Mouse (Mus musculus) embryonic facial prominence, embryonic 12.5 days (tissue): ENCODE measurements around the gene Gm4565. TPM values are rescaled to one million over a fixed set of nuclear protein-coding genes. Genes with fewer than 3 reads are reported as not detected.
"Not testable (repeated sequence)": the region's sequence is repeated elsewhere in the genome, so short reads cannot be mapped to it uniquely, and the experiment has no call there.

Experiments
- ATAC-seq: fragments of 200-750 bp; cut with Nextera tagmentation; 2 replicates; pipeline ENCODE4 v1.8.0; 2017; ENCODE audit not compliant: insufficient number of reproducible peaks, insufficient read depth, low FRiP score, low TSS enrichment
- H3K27ac ChIP-seq: fragments of 300-500 bp; sonication (generic); 2 replicates; pipeline ENCODE4 v1.5.1; 2016; ENCODE audit warnings: mild to moderate bottlenecking
- H3K27me3 ChIP-seq: fragments of 300-500 bp; sonication (generic); 2 replicates; pipeline ENCODE4 v1.6.1; 2016; ENCODE audit warnings: mild to moderate bottlenecking, moderate library complexity
- H3K36me3 ChIP-seq: fragments of 300-500 bp; sonication (generic); 2 replicates; pipeline ENCODE4 v1.6.1; 2016; ENCODE audit warnings: mild to moderate bottlenecking
- H3K4me1 ChIP-seq: fragments of 300-500 bp; sonication (generic); 2 replicates; pipeline ENCODE4 v1.6.1; 2016
- H3K4me2 ChIP-seq: fragments of 300-500 bp; sonication (generic); replicated peaks from 2 replicates; pipeline ENCODE4 v1.6.1; 2016; ENCODE audit warnings: mild to moderate bottlenecking, moderate library complexity
- H3K4me3 ChIP-seq: fragments of 300-500 bp; sonication (generic); 2 replicates; pipeline ENCODE4 v1.5.1; 2016; ENCODE audit warnings: mild to moderate bottlenecking
- H3K9ac ChIP-seq: fragments of 300-500 bp; sonication (generic); 2 replicates; pipeline ENCODE4 v1.6.1; 2016; ENCODE audit warnings: mild to moderate bottlenecking, moderate library complexity
- H3K9me3 ChIP-seq: fragments of 300-500 bp; sonication (generic); 2 replicates; pipeline ENCODE4 v1.6.1; 2016; ENCODE audit warnings: mild to moderate bottlenecking, moderate library complexity
- WGBS: fragments of 180-500 bp; shearing (Covaris S2); methylation state at CpG from one replicate; pipeline ENCODE4 v1.1.7; 2016; 5-methylcytosine and 5-hydroxymethylcytosine counted together
- polyA plus RNA-seq: library from polyadenylated mRNA; unstranded; fragments of >200 nt; fragmentation: Nextera tagmentation; extraction: Ambion mirVana; gene quantifications from 2 replicates; pipeline ENCODE4 v1.2.1, GENCODE M21; 2016

Gene Gm4565
- polyA plus RNA-seq = not detected in 2 replicates

DNA sequence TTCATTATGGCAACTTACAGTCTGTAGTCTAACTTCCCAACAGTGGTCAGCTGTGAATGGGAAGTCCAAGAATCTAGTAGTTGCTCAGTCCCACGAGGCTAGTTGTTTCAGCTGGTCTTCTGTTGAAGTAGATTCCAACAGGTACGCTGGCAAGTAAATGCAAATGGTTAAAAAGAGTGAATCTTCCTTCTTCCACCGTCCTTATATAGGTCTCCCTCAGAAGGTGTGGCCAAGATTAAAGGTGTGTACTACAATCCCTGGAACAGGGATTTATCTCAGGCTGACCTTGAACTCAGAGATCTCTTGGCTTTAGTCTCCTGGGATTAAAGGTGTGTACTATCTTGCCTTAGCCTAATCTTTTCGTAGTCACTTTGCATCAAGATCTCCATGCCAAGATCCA lies at the start of gene Gm4565:
Gene Gm4565 (minus strand): TSS at position 101 of the 400 bp plus-strand sequence.
- H3K4me3 ChIP-seq, H3K27me3 ChIP-seq, H3K9ac ChIP-seq, H3K27ac ChIP-seq, H3K36me3 ChIP-seq, H3K9me3 ChIP-seq, H3K4me1 ChIP-seq, H3K4me2 ChIP-seq, ATAC-seq: not testable (repeated sequence)
- WGBS = 67% methylated on average over 2 of the region's 4 CpGs

- not testable (repeated sequence) for H3K27me3 ChIP-seq
These were observed 22.7 kb downstream of the Gm4565 start, which contains the start of gene Gm4201 for GRCm38 (mm10) chr7:22565243-22565642. Gene Gm4201, minus strand, starts transcription at chr7:22565343.

DNA sequence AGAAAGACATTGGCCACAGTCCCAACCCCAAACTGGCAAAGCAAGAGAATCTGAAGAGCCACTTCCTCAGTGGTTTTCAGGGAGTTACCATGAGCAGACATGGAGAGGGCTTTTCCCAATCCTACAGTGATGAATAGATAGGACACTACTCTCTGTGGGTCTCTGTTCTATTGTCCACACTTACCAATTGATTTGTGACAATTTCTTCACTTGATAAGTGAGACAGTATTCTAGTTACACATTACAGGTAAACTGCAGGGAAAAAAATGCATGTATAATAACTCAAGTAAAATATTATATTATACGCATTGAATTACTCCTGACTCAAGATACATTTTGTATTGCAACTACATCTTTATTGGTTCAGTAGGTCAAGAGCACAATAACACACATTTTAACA lies 53.1 kb downstream of the Gm4565 start, which contains the start of gene Gm8677:
Gene Gm8677 (minus strand): TSS at position 101 of the 400 bp plus-strand sequence.
- no CpG with 5 or more reads among the region's 1 CpGs for WGBS
- ATAC-seq, H3K9ac ChIP-seq, H3K27me3 ChIP-seq, H3K9me3 ChIP-seq, H3K4me3 ChIP-seq, H3K4me2 ChIP-seq, H3K27ac ChIP-seq, H3K4me1 ChIP-seq, H3K36me3 ChIP-seq: not testable (repeated sequence)

More at GRCm38 (mm10) chr7:22565243-22565642, 22.7 kb downstream of the Gm4565 start, which contains the start of gene Gm4201:
- H3K9ac ChIP-seq, ATAC-seq, H3K9me3 ChIP-seq, H3K27ac ChIP-seq, H3K4me3 ChIP-seq, H3K4me1 ChIP-seq, H3K4me2 ChIP-seq, H3K36me3 ChIP-seq: not testable (repeated sequence)
- WGBS = no CpG with 5 or more reads among the region's 3 CpGs

Other genes with a start within 250 kb of the Gm4565 start
- gene Gm8660, start 217.1 kb downstream of the Gm4565 start, polyA plus RNA-seq = not detected in 2 replicates
- not detected in 2 replicates for gene Vmn1r148, start 174.5 kb downstream of the Gm4565 start, polyA plus RNA-seq
- gene Vmn1r149, start 149.9 kb downstream of the Gm4565 start, polyA plus RNA-seq = not detected in 2 replicates
- not detected in 2 replicates for gene Gm10665, start 124.1 kb downstream of the Gm4565 start, polyA plus RNA-seq
- gene Vmn1r151, start 88.4 kb downstream of the Gm4565 start, polyA plus RNA-seq = not detected in 2 replicates
- gene Vmn1r152, start 65.2 kb downstream of the Gm4565 start, polyA plus RNA-seq = not detected in 2 replicates
- not detected in 2 replicates for gene Gm8677, start 53.2 kb downstream of the Gm4565 start, polyA plus RNA-seq
- gene Gm4201, start 22.8 kb downstream of the Gm4565 start, polyA plus RNA-seq = not detected in 2 replicates
- gene Vmn1r155, start 69.9 kb upstream of the Gm4565 start, polyA plus RNA-seq = not detected in 2 replicates
- not detected in 2 replicates for gene Gm8693, start 104.2 kb upstream of the Gm4565 start, polyA plus RNA-seq
- gene Gm4567, start 131.6 kb upstream of the Gm4565 start, polyA plus RNA-seq = not detected in 2 replicates
- not detected in 2 replicates for gene Vmn1r157, start 173.6 kb upstream of the Gm4565 start, polyA plus RNA-seq
- gene Vmn1r158, start 202.7 kb upstream of the Gm4565 start, polyA plus RNA-seq = not detected in 2 replicates